Mouse (Mus musculus) heart, postnatal 4 days (tissue): ENCODE measurements around the gene Rnf187. TPM values are rescaled to one million over a fixed set of nuclear protein-coding genes. Genes with fewer than 3 reads are reported as not detected.

Experiments
- DNase-seq: peaks from one replicate; pipeline ENCODE4 v3.0.0; 2021
- total RNA-seq, 2 experiments: library from RNA; stranded (reverse); gene quantifications; 2 replicates each; pipeline ENCODE4 v1.2.3; 2021

Rnf187 gene
- total RNA-seq, 2 experiments from 2014 or later, result 161 to 165 TPM

- DNase-seq, result no peak
Measured at GRCm38 (mm10) chr11:58947306-58947705, 8.6 kb upstream of the Rnf187 start.

DNA sequence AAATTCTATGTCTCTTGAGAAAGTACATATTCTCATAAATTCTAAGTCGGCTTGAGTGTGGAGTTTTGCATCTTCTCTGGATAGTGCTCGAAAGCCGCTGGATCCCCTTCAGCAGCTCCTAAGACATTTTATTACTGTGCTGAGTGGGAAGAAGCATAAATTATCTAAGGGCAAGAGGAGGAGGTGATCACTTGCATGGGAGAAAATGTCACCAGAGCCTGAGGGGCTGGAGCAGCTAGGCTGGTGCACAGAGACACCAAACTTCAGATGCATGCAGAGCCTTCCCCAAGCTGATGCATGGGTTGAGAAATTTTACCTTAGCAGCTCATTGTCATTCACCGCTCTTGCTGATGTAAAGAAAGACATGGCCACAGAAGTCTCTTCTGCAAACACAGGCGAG, 5.4 kb upstream of the Rnf187 start:
- no peak for DNase-seq

- no peak for DNase-seq
Measured at GRCm38 (mm10) chr11:58939088-58939439, 348 bp upstream of the Rnf187 start.

GRCm38 (mm10) chr11:58937909-58938308, 807 bp downstream of the Rnf187 start:
- no peak for DNase-seq

DNA sequence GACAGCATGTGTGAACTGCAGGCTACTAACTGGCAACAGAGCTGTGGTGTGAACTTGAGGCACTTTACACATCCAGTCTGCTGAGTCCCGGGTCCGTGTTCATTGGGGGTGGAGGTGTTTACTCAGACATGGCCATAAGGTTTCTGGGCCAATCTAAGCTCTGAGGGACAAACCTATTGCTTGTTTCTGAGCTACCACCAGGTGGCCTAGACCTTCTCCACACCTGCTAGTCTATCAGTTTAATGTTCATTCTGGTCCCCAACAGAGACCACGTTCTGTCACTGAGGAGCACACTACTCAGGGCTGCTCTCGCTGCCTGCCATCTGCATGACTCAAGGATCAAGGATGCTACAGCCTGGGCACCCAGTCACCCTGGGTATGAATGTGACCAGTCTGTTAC, 7.1 kb downstream of the Rnf187 start:
- no peak for DNase-seq

GRCm38 (mm10) chr11:58930254-58930653, 8.5 kb downstream of the Rnf187 start:
- DNase-seq, result no peak

GRCm38 (mm10) chr11:58929641-58930040, 9.1 kb downstream of the Rnf187 start:
- no peak for DNase-seq

DNA sequence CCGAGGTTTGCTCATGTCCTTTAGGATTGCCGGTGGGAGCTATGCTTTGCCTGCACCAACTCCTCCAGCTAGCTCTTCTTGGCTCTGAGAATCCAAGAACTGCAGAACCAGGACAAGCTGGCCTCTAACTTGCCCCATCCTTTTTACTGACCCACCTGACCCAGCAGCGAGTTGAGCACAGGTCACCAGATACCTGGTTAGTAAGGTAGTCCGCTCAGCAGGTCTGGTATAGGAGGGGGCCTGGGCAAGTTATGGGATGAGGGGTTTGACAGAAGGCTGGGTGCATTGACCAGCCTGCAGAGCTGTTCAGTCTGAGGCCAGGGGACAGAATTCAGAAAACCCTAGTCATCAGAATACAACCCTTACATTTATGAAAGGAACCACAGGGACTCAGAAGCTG, 9.7 kb downstream of the Rnf187 start:
- DNase-seq, result no peak

GRCm38 (mm10) chr11:58927790-58928651, 10.7 kb downstream of the Rnf187 start:
- DNase-seq, result peak; percentile 71

- no peak for DNase-seq
Measured at GRCm38 (mm10) chr11:58927053-58927452, 11.7 kb downstream of the Rnf187 start.

DNA sequence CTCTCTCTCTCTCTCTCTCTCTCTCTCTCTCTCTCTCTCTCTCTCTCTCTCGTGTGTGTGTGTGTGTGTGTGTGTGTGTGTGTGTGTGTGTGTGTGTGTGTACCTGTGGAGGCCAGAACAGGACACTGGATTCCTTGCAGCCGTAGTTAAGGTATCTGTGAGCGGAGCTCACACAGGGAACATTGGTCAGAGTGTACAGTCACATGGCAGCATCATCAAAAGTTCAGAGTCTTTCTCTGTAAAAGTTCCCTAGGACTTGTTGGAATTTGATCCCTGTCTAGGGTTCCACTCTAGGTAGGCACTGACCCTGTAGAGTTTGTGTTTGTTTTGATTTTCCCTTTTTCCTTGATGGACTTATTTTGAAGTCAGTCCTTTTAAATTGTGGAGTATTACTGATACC, 12.1 kb downstream of the Rnf187 start:
- no peak for DNase-seq

- DNase-seq, result no peak
Measured at GRCm38 (mm10) chr11:58922420-58922819, 16.3 kb downstream of the Rnf187 start.

DNA sequence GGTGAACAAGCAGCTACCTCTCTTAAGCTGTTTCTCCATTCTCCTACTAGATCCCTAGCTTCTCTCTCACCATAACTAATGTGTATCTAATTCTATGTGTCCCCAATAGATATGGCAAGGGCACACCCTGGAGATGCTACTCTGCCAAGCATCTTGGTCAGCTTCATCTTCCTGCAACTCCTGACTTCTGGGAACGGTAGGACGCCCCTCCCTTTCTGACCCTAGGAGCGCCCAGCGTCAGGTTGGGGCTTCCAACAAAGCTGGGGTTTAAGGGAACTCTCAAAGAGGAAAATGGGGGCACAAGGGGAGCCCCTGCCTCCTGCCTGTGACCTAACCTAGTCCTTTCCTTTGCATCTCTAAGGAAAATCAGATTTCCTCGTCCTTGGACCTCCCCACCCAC, 20.0 kb downstream of the Rnf187 start:
- DNase-seq, result no peak

GRCm38 (mm10) chr11:58917745-58918366, 20.9 kb downstream of the Rnf187 start, which contains the start of gene Btnl10:
TSS of gene Btnl10 (plus strand) at chr11:58917908.
- DNase-seq, result no peak

- peak; percentile 56 for DNase-seq
Measured at GRCm38 (mm10) chr11:58916879-58917744, 21.6 kb downstream of the Rnf187 start.

GRCm38 (mm10) chr11:58914461-58915028, 24.2 kb downstream of the Rnf187 start:
- peak; percentile 27 for DNase-seq

DNA sequence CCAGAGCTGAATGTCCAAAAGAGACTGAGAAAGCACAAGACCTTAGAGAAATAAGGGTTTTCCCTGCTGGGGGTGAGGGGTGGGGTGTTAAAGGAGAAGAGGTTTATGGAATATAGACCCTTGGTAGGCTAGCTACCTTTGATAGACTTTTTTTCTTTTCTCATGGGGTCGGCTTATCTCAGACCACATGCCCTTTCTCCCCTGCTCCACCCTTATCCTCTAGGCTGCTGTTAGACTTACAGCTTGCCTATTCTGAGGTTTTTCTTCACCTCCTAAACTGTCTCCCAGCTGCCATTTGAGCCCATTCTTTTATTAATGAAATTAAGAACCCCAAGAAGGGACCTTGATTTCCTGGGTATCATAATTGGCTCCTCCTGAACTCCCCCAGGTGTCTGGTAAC, 24.9 kb downstream of the Rnf187 start:
- DNase-seq, result no peak

DNA sequence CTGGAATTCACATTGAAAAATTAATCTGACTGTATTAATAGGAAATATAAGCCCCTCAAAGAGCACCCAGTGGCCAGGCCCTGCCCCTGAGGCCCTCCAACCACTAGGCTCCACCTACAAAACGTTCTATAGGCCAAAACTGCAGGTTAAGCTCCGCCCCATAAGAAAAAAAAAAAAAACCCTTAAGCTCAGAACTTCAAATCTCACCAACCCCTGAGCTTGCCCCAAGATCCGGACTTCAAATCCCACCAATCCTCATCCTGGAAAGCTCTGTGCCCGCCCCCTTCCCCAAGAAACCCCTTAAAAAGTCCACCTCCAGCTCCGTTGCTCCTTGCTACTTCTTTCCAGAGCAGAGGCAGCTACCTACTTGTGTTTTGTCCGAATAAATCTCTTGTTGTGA, 33.9 kb downstream of the Rnf187 start:
- peak; percentile 26 for DNase-seq

- no peak for DNase-seq
Measured at GRCm38 (mm10) chr11:58904410-58904718, 34.4 kb downstream of the Rnf187 start.

DNA sequence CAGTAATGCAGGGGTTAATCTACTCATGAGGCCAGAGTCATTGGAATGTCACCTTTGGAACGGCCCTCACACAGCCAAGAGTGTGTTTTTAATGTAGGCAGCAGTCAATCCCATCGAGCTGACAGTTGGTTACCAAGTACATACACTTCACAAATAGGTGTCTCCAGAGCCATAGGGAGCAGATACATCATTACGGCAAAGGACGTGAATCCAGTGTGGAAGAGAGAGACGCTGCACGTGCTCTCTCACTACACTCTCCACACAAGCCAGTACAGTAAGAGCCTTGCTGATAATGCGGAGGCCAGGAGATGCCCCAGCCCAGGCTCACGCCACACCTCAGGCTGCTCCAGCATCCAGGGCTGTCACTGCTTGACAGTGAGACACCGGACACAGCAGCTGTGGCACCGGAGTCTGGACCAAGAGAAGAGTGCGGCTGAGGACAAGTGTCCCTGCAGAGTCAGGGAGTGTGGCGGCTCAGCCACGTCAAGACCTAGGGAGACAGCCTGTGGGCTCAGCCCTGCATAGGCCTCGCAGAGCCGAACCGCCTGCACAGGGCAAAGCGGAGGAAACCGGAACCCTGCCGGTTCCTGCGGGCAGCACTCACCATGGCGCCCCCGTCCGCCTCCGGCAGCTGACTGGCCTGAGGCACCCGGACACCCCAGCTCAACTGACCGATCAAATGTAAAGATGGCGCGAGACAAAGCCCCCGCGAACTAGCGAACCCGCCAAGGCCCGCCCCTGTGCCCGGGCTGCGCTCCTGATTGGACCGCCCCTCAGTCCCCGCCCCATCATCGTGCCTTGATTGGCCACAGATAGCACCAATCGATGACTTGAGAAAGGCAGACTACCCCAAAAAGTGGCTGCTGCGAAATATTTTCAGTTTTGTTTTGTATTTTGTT, 35.0 kb downstream of the Rnf187 start, which contains the start of gene Zfp39:
TSS of gene Zfp39 (minus strand) at position 715 of the 899 bp plus-strand sequence.
- peak; percentile 98 for DNase-seq

- no peak for DNase-seq
Measured at GRCm38 (mm10) chr11:58901080-58901479, 37.6 kb downstream of the Rnf187 start.

DNA sequence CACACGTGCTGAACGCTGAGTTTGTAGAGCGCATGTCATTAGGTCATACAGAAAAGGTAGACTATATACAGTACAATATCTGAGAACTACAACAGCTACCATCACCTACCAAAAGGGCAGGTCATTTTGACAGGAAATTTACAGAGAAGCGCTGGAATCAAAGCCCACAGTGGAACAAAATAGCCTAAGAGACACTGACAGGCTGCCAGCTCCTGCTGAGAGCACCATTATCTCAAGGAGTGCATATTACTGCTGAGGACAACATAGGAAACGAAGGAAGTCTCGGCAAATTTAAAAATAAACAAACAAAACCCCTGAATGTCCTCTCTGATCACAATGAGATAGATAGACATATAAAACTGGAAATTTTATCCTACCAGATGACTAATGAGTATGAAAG, 41.2 kb downstream of the Rnf187 start:
- DNase-seq, result no peak
